Mouse (Mus musculus): ENCODE results near the gene Sult2a7.

Sult2a7 gene

GRCm38 (mm10) chr7:14494130-14494529 lies at the start of gene Sult2a7:
Gene Sult2a7, minus strand, starts transcription at chr7:14494230.
- no peak for DNase-seq (ENCODE audit: low spot score)

GRCm38 (mm10) chr7:14525280-14525679 lies 31.2 kb upstream of the Sult2a7 start:
- no peak for DNase-seq (ENCODE audit: low spot score)

GRCm38 (mm10) chr7:14522636-14523035 lies 28.6 kb upstream of the Sult2a7 start:
- no peak for DNase-seq (ENCODE audit: low spot score)

GRCm38 (mm10) chr7:14518301-14518700 lies 24.3 kb upstream of the Sult2a7 start:
- no peak for DNase-seq (ENCODE audit: low spot score)

- DNase-seq (ENCODE audit: low spot score), result no peak
Measured at GRCm38 (mm10) chr7:14492886-14493285, 1.1 kb downstream of the Sult2a7 start.

- no peak for DNase-seq (ENCODE audit: low spot score)
Measured at GRCm38 (mm10) chr7:14446534-14446933, 47.5 kb downstream of the Sult2a7 start, which contains the start of gene Sult2a8. Gene Sult2a8, minus strand, starts transcription at chr7:14446769.

- DNase-seq (ENCODE audit: low spot score), result no peak
Measured at GRCm38 (mm10) chr7:14439581-14439980, 54.4 kb downstream of the Sult2a7 start.

- no peak for DNase-seq (ENCODE audit: low spot score)
Measured at GRCm38 (mm10) chr7:14438484-14438883, 55.5 kb downstream of the Sult2a7 start.

- no peak for DNase-seq (ENCODE audit: low spot score)
Measured at GRCm38 (mm10) chr7:14438029-14438428, 56.0 kb downstream of the Sult2a7 start.
